Comparison of ENCODE assay signal across 18 mouse cellular contexts in the genomic region with DNA sequence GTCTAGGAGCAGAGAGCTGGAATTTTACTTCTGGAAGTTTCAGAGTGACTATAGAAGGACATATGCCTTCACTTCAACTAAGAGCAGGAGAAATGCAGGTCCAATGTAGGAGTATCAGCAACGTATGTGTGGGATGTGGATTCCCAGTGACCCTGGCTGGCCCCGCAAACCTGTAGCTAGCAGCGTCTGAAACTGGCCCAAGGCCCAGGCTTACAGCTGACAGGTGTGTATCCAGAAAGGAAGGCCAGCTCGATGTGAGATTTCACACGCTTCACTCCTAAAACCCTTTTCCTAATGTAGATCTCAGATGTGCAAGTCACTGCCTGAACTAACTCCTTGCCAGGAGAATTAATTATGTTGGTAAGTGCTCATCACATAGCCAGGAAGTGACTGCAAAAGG.
DNase-seq lines count a peak whose midpoint lies in the region; ATAC-seq lines count a peak whose summit lies in the region.
"Had no signal": no experiment of that assay in that cellular context is flagged by ENCODE, and none has a peak within 500 bp of the region (broad histone marks: within the 10 kb centered on the region; RNA-seq: fewer than 3 reads in every experiment).

No protein-coding gene starts in this region.

- H3K9ac ChIP-seq in heart, embryonic 12.5 days, result no peak overlapping the region
- no peak overlapping the region for H3K9ac ChIP-seq in limb, embryonic 13.5 days
- H3K9ac ChIP-seq: liver, embryonic 14.5 days; lung, embryonic 15.5 days; neural tube, embryonic 12.5 days had no signal

- no peak overlapping the region for H3K4me2 ChIP-seq in heart, embryonic 12.5 days
- no peak overlapping the region for H3K4me2 ChIP-seq in limb, embryonic 13.5 days (replicated peaks)
- H3K4me2 ChIP-seq: lung, embryonic 15.5 days; midbrain, embryonic 11.5 days; neural tube, embryonic 12.5 days had no signal

- H3K9me3 ChIP-seq in heart, embryonic 12.5 days (replicated peaks), result peaks cover 8% of the 10 kb centered on the region
- peaks cover 7% of the 10 kb centered on the region; the same call in 1 of the 2 replicates for H3K9me3 ChIP-seq in limb, embryonic 13.5 days
- H3K9me3 ChIP-seq in limb, embryonic 10.5 days (replicated peaks), result no peaks in the 10 kb centered on the region
- H3K9me3 ChIP-seq: lung, embryonic 15.5 days; neural tube, embryonic 12.5 days had no signal

- no peak overlapping the region for H3K27ac ChIP-seq in heart, embryonic 12.5 days (ENCODE audit: poor library complexity, severe bottlenecking)
- H3K27ac ChIP-seq in limb, embryonic 13.5 days, result no peak overlapping the region
- H3K27ac ChIP-seq in limb, embryonic 10.5 days, result no peak overlapping the region
- H3K27ac ChIP-seq: hindbrain, embryonic 10.5 days; hindbrain, postnatal 0 days; liver, embryonic 14.5 days; lung, embryonic 15.5 days; macrophage; neural tube, embryonic 12.5 days had no signal

- ATAC-seq in heart, embryonic 12.5 days (ENCODE audit: insufficient number of reproducible peaks, low FRiP score), result no peak
- ATAC-seq in limb, embryonic 13.5 days (ENCODE audit: low FRiP score, low read depth), result peak; percentile 57; the same call in 1 of the 2 replicates
- ATAC-seq: forebrain, embryonic 14.5 days; hindbrain, postnatal 0 days; intestine, postnatal 0 days had no signal

- 76% methylated on average over 5 of the region's 5 CpGs for WGBS in heart, embryonic 12.5 days
- 63% methylated on average over 5 of the region's 5 CpGs for WGBS in limb, embryonic 13.5 days
- WGBS in limb, embryonic 10.5 days, result 91% methylated on average over 5 of the region's 5 CpGs

- no peaks in the 10 kb centered on the region for H3K36me3 ChIP-seq in heart, embryonic 12.5 days
- no peaks in the 10 kb centered on the region for H3K36me3 ChIP-seq in limb, embryonic 13.5 days
- H3K36me3 ChIP-seq in limb, embryonic 10.5 days, result no peaks in the 10 kb centered on the region
- H3K36me3 ChIP-seq: hindbrain, embryonic 10.5 days; lung, embryonic 15.5 days; neural tube, embryonic 12.5 days had no signal

- intact Hi-C loops in heart, postnatal 25 days (cut with DNase I), result no loop called here

- H3K4me1 ChIP-seq in heart, embryonic 12.5 days (replicated peaks), result no peaks in the 10 kb centered on the region
- H3K4me1 ChIP-seq in limb, embryonic 13.5 days, result 0 out of 2 replicates have a peak, but pooled peaks cover 5% of the 10 kb centered on the region
- no peaks in the 10 kb centered on the region for H3K4me1 ChIP-seq in limb, embryonic 10.5 days
- H3K4me1 ChIP-seq: hindbrain, embryonic 10.5 days; lung, embryonic 15.5 days; neural tube, embryonic 12.5 days had no signal

- no peaks in the 10 kb centered on the region for H3K27me3 ChIP-seq in heart, embryonic 12.5 days (replicated peaks)
- no peaks in the 10 kb centered on the region for H3K27me3 ChIP-seq in limb, embryonic 13.5 days
- no peaks in the 10 kb centered on the region for H3K27me3 ChIP-seq in limb, embryonic 10.5 days (ENCODE audit: low read depth, poor library complexity, severe bottlenecking)
- H3K27me3 ChIP-seq: lung, embryonic 15.5 days; neural tube, embryonic 12.5 days had no signal

- peak; percentile 19 for DNase-seq in heart, adult 8-10 months (ENCODE audit: low spot score)
- no peak for DNase-seq in limb, embryonic 10.5 days (ENCODE audit: low spot score)
- DNase-seq in heart, postnatal 25 days (ENCODE audit: low spot score), result peak; percentile 2
- no peak for DNase-seq in ovary, postnatal 36 days (ENCODE audit: low spot score)
- no peak for DNase-seq in neural tube, embryonic 10.5 days (ENCODE audit: extremely low spot score, low spot score)
- DNase-seq: cerebellum, adult 8-10 months; thymus, postnatal 25 days had no signal

- no peak overlapping the region for H3K4me3 ChIP-seq in heart, embryonic 12.5 days
- H3K4me3 ChIP-seq in limb, embryonic 13.5 days, result no peak overlapping the region
- H3K4me3 ChIP-seq in limb, embryonic 10.5 days, result no peak overlapping the region
- H3K4me3 ChIP-seq: hindbrain, embryonic 10.5 days; lung, embryonic 15.5 days; neural tube, embryonic 12.5 days had no signal

Comparison
In these comparisons a context has a peak if more than half of its experiments do, and no peak if none do; other contexts are left out.
1. DNase-seq: peak in heart, adult 8-10 months (single experiment) and heart, postnatal 25 days (single experiment); none in limb, embryonic 10.5 days (single experiment), ovary, postnatal 36 days (single experiment) and neural tube, embryonic 10.5 days (single experiment).